Mouse (Mus musculus) stomach, postnatal 0 days (tissue): Measurements from ENCODE around the gene Vac14.

Experiments
- CTCF ChIP-seq: IDR thresholded peaks from 2 replicates; pipeline ENCODE4 v1.5.1; 2016; ENCODE audit warnings: antibody characterized with exemption, low read depth, mild to moderate bottlenecking, moderate library complexity
- EP300 ChIP-seq: optimal IDR thresholded peaks from 2 replicates; pipeline ENCODE3; 2016; ENCODE audit warnings: antibody characterized with exemption

DNA sequence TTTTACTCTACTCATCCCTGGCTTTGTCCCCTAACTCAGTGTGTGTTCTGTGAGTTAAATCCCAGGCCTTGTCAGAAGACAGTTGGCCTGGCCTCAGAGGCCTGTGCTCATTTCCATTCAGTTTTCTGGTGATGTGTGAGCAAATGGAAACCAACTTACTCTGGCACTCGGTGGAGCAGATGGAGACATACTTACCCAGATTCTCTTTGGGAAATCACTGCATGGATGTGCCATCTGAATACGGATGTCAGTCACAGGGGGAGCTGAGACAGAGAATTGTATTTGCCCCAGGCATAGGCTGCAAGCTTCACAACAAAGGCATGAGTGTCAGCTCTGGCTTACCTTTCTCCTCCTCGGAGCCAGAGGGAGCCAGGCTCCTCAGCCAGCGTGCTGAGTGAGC lies 8.0 kb downstream of the Vac14 start:
- TF ChIP-seq CTCF (no peak), EP300 (no peak)
